Comparison of ENCODE assay signal across 18 mouse cellular contexts in the genomic region with DNA sequence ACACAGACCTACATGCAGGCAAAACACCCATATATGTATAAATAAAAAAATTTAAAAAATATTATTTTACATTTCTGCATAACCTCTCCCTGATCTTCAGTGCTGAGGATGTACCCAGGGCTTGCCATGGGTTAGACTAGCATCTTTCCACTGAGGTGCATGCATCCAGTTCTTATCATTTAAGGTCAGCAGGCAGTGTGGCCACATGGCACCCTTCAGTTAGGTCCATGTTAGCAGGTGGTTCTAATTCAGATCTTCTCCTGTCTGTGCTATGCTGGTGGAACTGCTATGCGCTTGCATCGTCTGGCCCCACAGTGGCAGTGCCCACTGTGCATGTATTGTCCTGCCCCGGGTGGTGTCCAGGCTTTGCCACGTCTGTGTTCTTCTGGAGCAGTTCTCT. TPM values are rescaled to one million over a fixed set of nuclear protein-coding genes. Genes with fewer than 3 reads are reported as not detected.
DNase-seq lines count a peak whose midpoint lies in the region; ATAC-seq lines count a peak whose summit lies in the region.
"Had no signal": no experiment of that assay in that cellular context is flagged by ENCODE, and none has a peak within 500 bp of the region (broad histone marks: within the 10 kb centered on the region; RNA-seq: fewer than 3 reads in every experiment).

No protein-coding gene starts in this region.

- ATAC-seq in heart, embryonic 12.5 days (ENCODE audit: insufficient number of reproducible peaks, low FRiP score), result no peak
- peak; percentile 53; the same call in 1 of the 2 replicates for ATAC-seq in liver, embryonic 12.5 days
- ATAC-seq in liver, embryonic 11.5 days (replicated peaks; ENCODE audit: low FRiP score), result no peak
- ATAC-seq in megakaryocyte progenitor cell, adult 5-6 weeks (replicated peaks; ENCODE audit: poor library complexity), result peak; percentile 75
- ATAC-seq: forebrain, embryonic 14.5 days had no signal

- peaks cover 57% of the 10 kb centered on the region for H3K4me1 ChIP-seq in heart, embryonic 12.5 days (replicated peaks)
- peaks cover 64% of the 10 kb centered on the region for H3K4me1 ChIP-seq in liver, embryonic 12.5 days
- H3K4me1 ChIP-seq in liver, embryonic 11.5 days (replicated peaks; ENCODE audit: control insufficient read depth, insufficient read depth, low read length), result peaks cover 29% of the 10 kb centered on the region
- peaks cover 50% of the 10 kb centered on the region for H3K4me1 ChIP-seq in embryonic facial prominence, embryonic 10.5 days

- no peak for DNase-seq in heart, postnatal 4 days
- no peak for DNase-seq in liver, embryonic 11.5 days (ENCODE audit: low spot score)
- DNase-seq in embryonic facial prominence, embryonic 10.5 days (ENCODE audit: low spot score), result no peak
- DNase-seq in right cerebral cortex, adult 2 months (ENCODE audit: low spot score in 2 of 2), result no peak
- no peak for DNase-seq in cerebellum, adult 11 months
- DNase-seq: B cell, adult 2 months; cerebellum, adult 18-20 months; heart, adult 11 months; kidney, adult 2 months; kidney, postnatal 25 days; lung, adult 2 months; thymus, adult 18-20 months had no signal

- H3K27ac ChIP-seq in heart, embryonic 12.5 days (ENCODE audit: poor library complexity, severe bottlenecking), result peak overlapping the region; percentile 22; the same call in 1 of the 2 replicates
- no peak overlapping the region for H3K27ac ChIP-seq in liver, embryonic 12.5 days
- no peak overlapping the region for H3K27ac ChIP-seq in liver, embryonic 11.5 days (ENCODE audit: low read depth, low read length)
- H3K27ac ChIP-seq in embryonic facial prominence, embryonic 10.5 days (replicated peaks), result peak overlapping the region; percentile 30; the same call in 1 of the 2 replicates
- H3K27ac ChIP-seq: embryonic facial prominence, embryonic 15.5 days; hindbrain, embryonic 14.5 days had no signal

- no peak overlapping the region for H3K9ac ChIP-seq in heart, embryonic 12.5 days
- no peak overlapping the region for H3K9ac ChIP-seq in liver, embryonic 12.5 days
- H3K9ac ChIP-seq in liver, embryonic 11.5 days (ENCODE audit: low read depth, low read length), result no peak overlapping the region
- H3K9ac ChIP-seq: embryonic facial prominence, embryonic 15.5 days; hindbrain, embryonic 14.5 days had no signal

- no peaks in the 10 kb centered on the region for H3K9me3 ChIP-seq in heart, embryonic 12.5 days (replicated peaks)
- no peaks in the 10 kb centered on the region for H3K9me3 ChIP-seq in liver, embryonic 12.5 days (replicated peaks)
- no peaks in the 10 kb centered on the region for H3K9me3 ChIP-seq in liver, embryonic 11.5 days (ENCODE audit: control insufficient read depth, low read length)
- H3K9me3 ChIP-seq in embryonic facial prominence, embryonic 10.5 days, result no peaks in the 10 kb centered on the region
- H3K9me3 ChIP-seq: embryonic facial prominence, embryonic 15.5 days had no signal

- no peak overlapping the region for H3K4me3 ChIP-seq in heart, embryonic 12.5 days
- no peak overlapping the region for H3K4me3 ChIP-seq in liver, embryonic 12.5 days
- no peak overlapping the region for H3K4me3 ChIP-seq in liver, embryonic 11.5 days (ENCODE audit: low read depth, low read length)
- H3K4me3 ChIP-seq in embryonic facial prominence, embryonic 10.5 days, result no peak overlapping the region
- H3K4me3 ChIP-seq: embryonic facial prominence, embryonic 15.5 days had no signal

- H3K4me2 ChIP-seq in heart, embryonic 12.5 days, result no peak overlapping the region
- no peak overlapping the region for H3K4me2 ChIP-seq in liver, embryonic 12.5 days
- H3K4me2 ChIP-seq in liver, embryonic 11.5 days, result no peak overlapping the region
- H3K4me2 ChIP-seq: embryonic facial prominence, embryonic 15.5 days; hindbrain, embryonic 14.5 days had no signal

- WGBS in heart, embryonic 12.5 days, result 78% methylated on average over 4 of the region's 4 CpGs
- 64% methylated on average over 4 of the region's 4 CpGs for WGBS in liver, embryonic 12.5 days (ENCODE audit: insufficient replicate concordance)
- WGBS in liver, embryonic 11.5 days, result 75% methylated on average over 4 of the region's 4 CpGs
- WGBS in embryonic facial prominence, embryonic 10.5 days, result 86% methylated on average over 4 of the region's 4 CpGs

- H3K36me3 ChIP-seq in heart, embryonic 12.5 days, result no peaks in the 10 kb centered on the region
- H3K36me3 ChIP-seq in liver, embryonic 12.5 days, result no peaks in the 10 kb centered on the region
- no peaks in the 10 kb centered on the region for H3K36me3 ChIP-seq in liver, embryonic 11.5 days (ENCODE audit: control insufficient read depth, insufficient read depth, low read length)
- H3K36me3 ChIP-seq in embryonic facial prominence, embryonic 10.5 days (replicated peaks), result no peaks in the 10 kb centered on the region
- H3K36me3 ChIP-seq: embryonic facial prominence, embryonic 15.5 days had no signal

- no peaks in the 10 kb centered on the region for H3K27me3 ChIP-seq in heart, embryonic 12.5 days (replicated peaks)
- no peaks in the 10 kb centered on the region for H3K27me3 ChIP-seq in liver, embryonic 12.5 days (replicated peaks)
- no peaks in the 10 kb centered on the region for H3K27me3 ChIP-seq in liver, embryonic 11.5 days (replicated peaks; ENCODE audit: control insufficient read depth, insufficient read depth, low read length)
- H3K27me3 ChIP-seq in embryonic facial prominence, embryonic 10.5 days (replicated peaks; ENCODE audit: low read depth, poor library complexity, severe bottlenecking), result no peaks in the 10 kb centered on the region
- H3K27me3 ChIP-seq: embryonic facial prominence, embryonic 15.5 days had no signal

RNA-seq across cellular contexts. Expression of a gene that starts 37.9 kb away (rescaled TPM):
- 16.3 and 18.6 TPM in 2 replicates for polyA plus RNA-seq in heart, embryonic 12.5 days (2016; fragmentation: Nextera tagmentation; extraction: Ambion mirVana)
- total RNA-seq in heart, postnatal 4 days (2021), result 10 to 100 TPM; 38.7 to 39.2 TPM
- polyA plus RNA-seq in liver, embryonic 12.5 days (2016; fragmentation: Nextera tagmentation; extraction: Ambion mirVana), result 4.9 and 5.1 TPM in 2 replicates
- polyA plus RNA-seq in liver, embryonic 11.5 days (2014; fragmentation: Nextera tagmentation; extraction: Ambion mirVana), result 10.0 and 10.4 TPM in 2 replicates
- polyA plus RNA-seq in embryonic facial prominence, embryonic 10.5 days (2016; fragmentation: Nextera tagmentation; extraction: Ambion mirVana), result 16.2 and 16.9 TPM in 2 replicates
- total RNA-seq in megakaryocyte progenitor cell, adult 5-6 weeks (2015), result 17.5 and 17.6 TPM in 2 replicates
- 10.2 TPM in 2 replicates for total RNA-seq in megakaryocyte progenitor cell, adult 5-6 weeks (2017)

Comparison
In these comparisons a context has a peak if more than half of its experiments do, and no peak if none do; other contexts are left out.
1. ATAC-seq: peak in liver, embryonic 12.5 days (single experiment) and megakaryocyte progenitor cell, adult 5-6 weeks (single experiment); none in heart, embryonic 12.5 days (single experiment) and liver, embryonic 11.5 days (single experiment).
2. H3K27ac ChIP-seq: peak in heart, embryonic 12.5 days (single experiment) and embryonic facial prominence, embryonic 10.5 days (single experiment); none in liver, embryonic 12.5 days (single experiment) and liver, embryonic 11.5 days (single experiment).